Mouse (Mus musculus): Measurements from ENCODE around the gene Alpl. TPM values are rescaled to one million over a fixed set of nuclear protein-coding genes. Genes with fewer than 3 reads are reported as not detected.

The Alpl gene
- polyA plus RNA-seq, 1 experiment = not detected

GRCm38 (mm10) chr4:137809999-137810398 is 13.8 kb upstream of the Alpl start:
- TF ChIP-seq GATA1 (IDR thresholded peaks at IDR 0.05; ENCODE audit: borderline replicate concordance, low read length) = no peak
- no peak for TF ChIP-seq FLI1 (IDR thresholded peaks at IDR 0.05; ENCODE audit: low read length)
- peaks cover 4% of the 10 kb centered on the region for H3K4me1 ChIP-seq
- H3K9me3 ChIP-seq = peaks cover 15% of the 10 kb centered on the region
- H3K4me3 ChIP-seq (replicated peaks) = no peak overlapping the region
- H3K27me3 ChIP-seq (replicated peaks) = peaks cover 62% of the 10 kb centered on the region
- no peaks in the 10 kb centered on the region for H3K36me3 ChIP-seq (replicated peaks; ENCODE audit: low read length)

GRCm38 (mm10) chr4:137807301-137807851 is 11.2 kb upstream of the Alpl start:
- Histone ChIP-seq H3K27me3 (replicated peaks) (peaks cover 53% of the 10 kb centered on the region), H3K4me3 (replicated peaks) (no peak overlapping the region), H3K36me3 (replicated peaks; ENCODE audit: low read length) (no peaks in the 10 kb centered on the region), H3K9me3 (peaks cover 22% of the 10 kb centered on the region), H3K4me1 (peaks cover 4% of the 10 kb centered on the region)
- TF ChIP-seq GATA1 (IDR thresholded peaks at IDR 0.05; ENCODE audit: borderline replicate concordance, low read length) (no peak), FLI1 (IDR thresholded peaks at IDR 0.05; ENCODE audit: low read length) (no peak)

GRCm38 (mm10) chr4:137801196-137801595 is 5.0 kb upstream of the Alpl start:
- Histone ChIP-seq H3K4me1 (peaks cover 4% of the 10 kb centered on the region; the same call in 1 of the 2 replicates), H3K36me3 (replicated peaks; ENCODE audit: low read length) (no peaks in the 10 kb centered on the region), H3K4me3 (replicated peaks) (no peak overlapping the region), H3K9me3 (peaks cover 17% of the 10 kb centered on the region), H3K27me3 (replicated peaks) (peaks cover 62% of the 10 kb centered on the region)
- TF ChIP-seq FLI1 (IDR thresholded peaks at IDR 0.05; ENCODE audit: low read length) (no peak), GATA1 (IDR thresholded peaks at IDR 0.05; ENCODE audit: borderline replicate concordance, low read length) (no peak)

- Histone ChIP-seq H3K36me3 (replicated peaks; ENCODE audit: low read length) (no peaks in the 10 kb centered on the region), H3K4me3 (replicated peaks) (no peak overlapping the region), H3K27me3 (replicated peaks) (peaks cover 65% of the 10 kb centered on the region), H3K9me3 (peaks cover 14% of the 10 kb centered on the region), H3K4me1 (peaks cover 11% of the 10 kb centered on the region)
- TF ChIP-seq GATA1 (IDR thresholded peaks at IDR 0.05; ENCODE audit: borderline replicate concordance, low read length) (no peak), FLI1 (IDR thresholded peaks at IDR 0.05; ENCODE audit: low read length) (no peak)
Measured at GRCm38 (mm10) chr4:137800324-137800723, 4.1 kb upstream of the Alpl start.

- no peak overlapping the region for H3K4me3 ChIP-seq (replicated peaks)
- peaks cover 4% of the 10 kb centered on the region; the same call in 1 of the 2 replicates for H3K9me3 ChIP-seq
- no peak for TF ChIP-seq GATA1 (IDR thresholded peaks at IDR 0.05; ENCODE audit: borderline replicate concordance, low read length)
- TF ChIP-seq FLI1 (IDR thresholded peaks at IDR 0.05; ENCODE audit: low read length) = no peak
- H3K27me3 ChIP-seq (replicated peaks) = peaks cover 81% of the 10 kb centered on the region
- no peaks in the 10 kb centered on the region for H3K36me3 ChIP-seq (replicated peaks; ENCODE audit: low read length)
- peaks cover 11% of the 10 kb centered on the region for H3K4me1 ChIP-seq
Measured at GRCm38 (mm10) chr4:137797038-137797437, 854 bp upstream of the Alpl start.

GRCm38 (mm10) chr4:137794178-137794900 is 1.8 kb downstream of the Alpl start:
- Histone ChIP-seq H3K9me3 (peaks cover 4% of the 10 kb centered on the region; the same call in 1 of the 2 replicates), H3K27me3 (replicated peaks) (peaks cover 76% of the 10 kb centered on the region), H3K4me3 (replicated peaks) (no peak overlapping the region), H3K36me3 (replicated peaks; ENCODE audit: low read length) (no peaks in the 10 kb centered on the region), H3K4me1 (peaks cover 11% of the 10 kb centered on the region)
- TF ChIP-seq GATA1 (IDR thresholded peaks at IDR 0.05; ENCODE audit: borderline replicate concordance, low read length) (no peak), FLI1 (IDR thresholded peaks at IDR 0.05; ENCODE audit: low read length) (no peak)

GRCm38 (mm10) chr4:137793611-137794010 is 2.6 kb downstream of the Alpl start:
- Histone ChIP-seq H3K9me3 (peaks cover 4% of the 10 kb centered on the region; the same call in 1 of the 2 replicates), H3K36me3 (replicated peaks; ENCODE audit: low read length) (no peaks in the 10 kb centered on the region), H3K27me3 (replicated peaks) (peaks cover 74% of the 10 kb centered on the region), H3K4me3 (replicated peaks) (no peak overlapping the region), H3K4me1 (peaks cover 11% of the 10 kb centered on the region)
- no peak for TF ChIP-seq GATA1 (IDR thresholded peaks at IDR 0.05; ENCODE audit: borderline replicate concordance, low read length)
- no peak for TF ChIP-seq FLI1 (IDR thresholded peaks at IDR 0.05; ENCODE audit: low read length)

GRCm38 (mm10) chr4:137791440-137791839 is 4.7 kb downstream of the Alpl start:
- no peak for TF ChIP-seq GATA1 (IDR thresholded peaks at IDR 0.05; ENCODE audit: borderline replicate concordance, low read length)
- TF ChIP-seq FLI1 (IDR thresholded peaks at IDR 0.05; ENCODE audit: low read length) = no peak
- no peaks in the 10 kb centered on the region for H3K36me3 ChIP-seq (replicated peaks; ENCODE audit: low read length)
- no peak overlapping the region for H3K4me3 ChIP-seq (replicated peaks)
- H3K27me3 ChIP-seq (replicated peaks) = peaks cover 56% of the 10 kb centered on the region
- peaks cover 4% of the 10 kb centered on the region; the same call in 1 of the 2 replicates for H3K9me3 ChIP-seq
- H3K4me1 ChIP-seq = peaks cover 9% of the 10 kb centered on the region

- Histone ChIP-seq H3K36me3 (replicated peaks; ENCODE audit: low read length) (no peaks in the 10 kb centered on the region), H3K4me1 (peaks cover 5% of the 10 kb centered on the region), H3K27me3 (replicated peaks) (peaks cover 51% of the 10 kb centered on the region), H3K9me3 (peaks cover 4% of the 10 kb centered on the region; the same call in 1 of the 2 replicates), H3K4me3 (replicated peaks) (no peak overlapping the region)
- TF ChIP-seq GATA1 (IDR thresholded peaks at IDR 0.05; ENCODE audit: borderline replicate concordance, low read length) = no peak
- no peak for TF ChIP-seq FLI1 (IDR thresholded peaks at IDR 0.05; ENCODE audit: low read length)
Measured at GRCm38 (mm10) chr4:137790981-137791380, 5.2 kb downstream of the Alpl start.

- Histone ChIP-seq H3K4me1 (no peaks in the 10 kb centered on the region), H3K9me3 (no peaks in the 10 kb centered on the region), H3K27me3 (replicated peaks) (peaks cover 47% of the 10 kb centered on the region), H3K4me3 (replicated peaks) (no peak overlapping the region), H3K36me3 (replicated peaks; ENCODE audit: low read length) (no peaks in the 10 kb centered on the region)
- TF ChIP-seq FLI1 (IDR thresholded peaks at IDR 0.05; ENCODE audit: low read length) = no peak
- TF ChIP-seq GATA1 (IDR thresholded peaks at IDR 0.05; ENCODE audit: borderline replicate concordance, low read length) = no peak
Measured at GRCm38 (mm10) chr4:137788511-137789049, 7.6 kb downstream of the Alpl start.

Data from megakaryocyte, embryonic 14.5 days (primary cell).